Mouse (Mus musculus) ES-Bruce4 (cell line): ENCODE results near the gene Ispd.

Experiments
- CTCF ChIP-seq: IDR thresholded peaks from one replicate; pipeline ENCODE4 v1.8.1; 2011; ENCODE audit warnings: low read depth, low read length
- EP300 ChIP-seq: IDR thresholded peaks from 2 replicates; pipeline ENCODE4 v1.6.1; 2011; ENCODE audit warnings: low read depth, low read length; ENCODE audit not compliant: insufficient read depth
- POLR2A ChIP-seq: IDR thresholded peaks from one replicate; pipeline ENCODE4 v1.8.1; 2011; ENCODE audit warnings: low read length; ENCODE audit not compliant: insufficient read depth

GRCm38 (mm10) chr12:36456002-36456401, 74.8 kb downstream of the Ispd start:
- TF ChIP-seq CTCF: no peak
- TF ChIP-seq POLR2A: no peak
- TF ChIP-seq EP300: no peak
